Mouse (Mus musculus) hindbrain, embryonic 14.5 days (tissue): ENCODE data around the gene Ushbp1. TPM values are rescaled to one million over a fixed set of nuclear protein-coding genes. Genes with fewer than 3 reads are reported as not detected.
"Not testable (repeated sequence)": the region's sequence is repeated elsewhere in the genome, so short reads cannot be mapped to it uniquely, and the experiment has no call there.

Experiments used
- ATAC-seq: fragments of 200-750 bp; cut with Nextera tagmentation; 2 replicates; pipeline ENCODE4 v1.8.0; 2017; ENCODE audit warnings: moderate number of reproducible peaks, mild to moderate bottlenecking, moderate TSS enrichment, moderate library complexity; ENCODE audit not compliant: low FRiP score
- DNase-seq: peaks from one replicate; pipeline ENCODE4 v3.0.0-alpha.2; 2015; ENCODE audit warnings: low spot score
- H3K27ac ChIP-seq: fragments of 300-500 bp; sonication (generic); 2 replicates; pipeline ENCODE4 v1.5.1; 2014; ENCODE audit warnings: mild to moderate bottlenecking, moderate library complexity
- H3K27me3 ChIP-seq: fragments of 300-500 bp; sonication (generic); 2 replicates; pipeline ENCODE4 v1.6.1; 2014; ENCODE audit warnings: mild to moderate bottlenecking, low read length, mixed read lengths; ENCODE audit not compliant: control insufficient read depth, insufficient read depth
- H3K36me3 ChIP-seq: fragments of 300-500 bp; sonication (generic); replicated peaks from 2 replicates; pipeline ENCODE4 v1.6.1; 2014; ENCODE audit not compliant: control insufficient read depth, insufficient read depth
- H3K4me1 ChIP-seq: fragments of 300-500 bp; sonication (generic); replicated peaks from 2 replicates; pipeline ENCODE4 v1.6.1; 2014; ENCODE audit warnings: antibody characterized with exemption, low read length, mixed read lengths; ENCODE audit not compliant: control insufficient read depth, insufficient read depth
- H3K4me2 ChIP-seq: fragments of 300-500 bp; sonication (generic); replicated peaks from 2 replicates; pipeline ENCODE4 v1.6.1; 2014; ENCODE audit warnings: mild to moderate bottlenecking, moderate library complexity
- H3K4me3 ChIP-seq: fragments of 300-500 bp; sonication (generic); replicated peaks from 2 replicates; pipeline ENCODE4 v1.5.1; 2014; ENCODE audit warnings: mild to moderate bottlenecking, low read length
- H3K9ac ChIP-seq: fragments of 300-500 bp; sonication (generic); 2 replicates; pipeline ENCODE4 v1.6.1; 2014
- H3K9me3 ChIP-seq: fragments of 300-500 bp; sonication (generic); 2 replicates; pipeline ENCODE4 v1.6.1; 2016; ENCODE audit warnings: low read length; ENCODE audit not compliant: control insufficient read depth
- WGBS: fragments of 180-500 bp; shearing (Covaris S2); extraction: QIAGEN DNeasy Blood & Tissue Kit; methylation state at CpG from one replicate; pipeline ENCODE4 v1.1.7; 2014; 5-methylcytosine and 5-hydroxymethylcytosine counted together
- polyA plus RNA-seq: library from polyadenylated mRNA; unstranded; fragments of >200 nt; fragmentation: Nextera tagmentation; extraction: Ambion mirVana; gene quantifications from 2 replicates; pipeline ENCODE4 v1.2.1, GENCODE M21; 2014

Ushbp1 gene
- polyA plus RNA-seq, 1 experiment from 2014 or later: 6.0 TPM

- H3K36me3 ChIP-seq: peaks cover 14% of the 10 kb centered on the region
- 49% methylated on average over 17 of the region's 17 CpGs for WGBS
- peak overlapping the region; percentile 96 for H3K27ac ChIP-seq
- peaks cover 21% of the 10 kb centered on the region for H3K4me1 ChIP-seq
- H3K27me3 ChIP-seq: no peaks in the 10 kb centered on the region
- ATAC-seq: no peak
- H3K9me3 ChIP-seq: no peaks in the 10 kb centered on the region
- peak overlapping the region; percentile 73 for H3K9ac ChIP-seq
- peak overlapping the region; percentile 60 for H3K4me3 ChIP-seq
- DNase-seq: no peak
- H3K4me2 ChIP-seq: peak overlapping the region; percentile 65
These were observed 27.9 kb downstream of the Ushbp1 start for GRCm38 (mm10) chr8:71367529-71368176.

DNA sequence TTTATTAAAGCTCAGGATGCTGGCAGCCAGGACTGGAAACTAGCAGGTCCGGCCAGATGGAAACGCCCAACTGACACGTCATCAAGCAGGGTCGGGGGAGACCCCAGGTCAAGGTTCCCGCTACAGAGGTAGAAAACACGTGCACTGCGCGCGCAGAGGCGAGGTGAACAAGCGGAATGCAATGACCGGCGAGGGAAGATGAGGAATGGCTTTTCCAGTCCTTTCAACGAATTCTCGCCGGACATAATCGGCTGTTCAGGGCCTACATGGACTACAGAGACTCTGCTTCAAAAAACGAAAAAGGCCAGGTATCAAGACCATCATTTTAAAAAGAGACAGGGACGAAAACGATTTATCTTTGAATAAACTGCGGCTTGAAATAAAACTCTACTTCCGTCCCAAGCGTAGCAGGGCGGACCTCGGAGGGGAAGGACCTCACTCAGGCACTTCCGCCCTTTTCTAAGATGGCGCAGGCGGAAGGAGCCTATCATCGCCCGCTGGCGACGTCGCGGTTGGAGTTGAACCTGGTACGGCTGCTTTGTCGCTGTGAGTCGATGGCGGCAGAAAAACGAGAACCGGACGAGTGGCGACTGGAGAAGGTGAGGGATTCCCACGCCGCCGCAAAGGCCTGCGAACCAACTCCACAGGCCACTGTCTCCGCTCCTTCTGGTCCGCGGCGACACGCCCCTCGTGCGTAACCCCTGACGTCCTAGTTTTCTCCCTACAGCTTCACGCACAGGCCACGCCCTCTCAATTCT, 28.7 kb downstream of the Ushbp1 start, which contains the start of gene Use1:
Gene Use1, plus strand, starts transcription at position 78 of the 758 bp plus-strand sequence.
- DNase-seq (peak; percentile 91), ATAC-seq (peak; percentile 81)
- Histone ChIP-seq H3K9ac (peak within 1 kb of the TSS; percentile 73), H3K4me3 (peak within 1 kb of the TSS; percentile 60), H3K4me1 (peaks cover 21% of the 10 kb centered on the region), H3K9me3 (no peaks in the 10 kb centered on the region), H3K27ac (peak within 1 kb of the TSS; percentile 96), H3K36me3 (peaks cover 19% of the 10 kb centered on the region), H3K4me2 (peak within 1 kb of the TSS; percentile 65), H3K27me3 (no peaks in the 10 kb centered on the region)
- under 1% methylated on average over 56 of the region's 56 CpGs for WGBS

DNA sequence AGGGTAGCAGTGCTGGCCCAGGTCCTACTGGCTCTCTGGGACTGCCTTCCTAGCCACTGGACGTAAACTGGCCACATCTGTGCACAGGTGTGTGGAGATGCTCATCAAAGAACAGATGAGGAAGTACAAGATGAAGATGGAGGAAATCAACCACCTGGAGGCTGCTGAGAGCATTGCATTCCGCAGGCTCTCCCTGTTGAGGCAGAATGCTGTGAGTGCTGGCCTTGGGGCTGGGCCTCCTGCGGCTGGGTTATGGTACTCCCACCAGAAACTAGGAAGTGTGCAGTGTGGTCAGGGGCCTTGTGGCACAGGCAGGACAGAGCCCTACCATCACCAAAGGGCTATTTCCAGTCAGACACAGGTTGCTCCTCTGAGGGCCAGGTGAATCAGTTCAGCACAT, 37.6 kb downstream of the Ushbp1 start:
- no peak for ATAC-seq
- H3K4me3 ChIP-seq: no peak overlapping the region
- H3K27ac ChIP-seq: no peak overlapping the region
- H3K9ac ChIP-seq: no peak overlapping the region
- H3K9me3 ChIP-seq: no peaks in the 10 kb centered on the region
- H3K4me1 ChIP-seq: no peaks in the 10 kb centered on the region
- no peak overlapping the region for H3K4me2 ChIP-seq
- no peaks in the 10 kb centered on the region for H3K27me3 ChIP-seq
- DNase-seq: no peak
- H3K36me3 ChIP-seq: peaks cover 87% of the 10 kb centered on the region
- WGBS: 96% methylated on average over 3 of the region's 3 CpGs

DNA sequence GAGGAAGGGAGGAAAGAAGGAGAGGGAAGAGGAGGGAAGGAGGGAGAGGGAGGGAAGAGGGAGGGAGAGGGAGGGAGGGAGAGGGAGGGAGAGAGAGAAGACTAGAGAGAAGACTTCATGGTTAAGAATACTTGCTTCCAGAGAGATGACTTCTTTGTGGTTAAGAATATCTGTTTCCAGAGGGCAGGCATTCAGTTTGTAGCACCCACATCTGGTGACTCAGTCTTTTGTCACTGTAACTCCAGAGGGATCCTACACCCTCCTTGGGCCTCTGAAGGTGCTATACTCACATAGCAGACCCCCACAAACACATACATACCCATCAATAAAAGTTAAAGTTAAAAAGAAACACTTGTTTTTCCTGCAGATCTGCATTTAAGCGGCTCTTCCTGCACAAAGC, 44.1 kb downstream of the Ushbp1 start:
- DNase-seq (no peak), ATAC-seq (no peak)
- Histone ChIP-seq H3K4me3 (no peak overlapping the region), H3K9ac (no peak overlapping the region), H3K4me2 (no peak overlapping the region), H3K36me3 (peaks cover 98% of the 10 kb centered on the region), H3K27me3 (no peaks in the 10 kb centered on the region), H3K4me1 (no peaks in the 10 kb centered on the region), H3K27ac (no peak overlapping the region), H3K9me3 (no peaks in the 10 kb centered on the region)
- WGBS: 97% methylated on average over 1 of the region's 1 CpGs

DNA sequence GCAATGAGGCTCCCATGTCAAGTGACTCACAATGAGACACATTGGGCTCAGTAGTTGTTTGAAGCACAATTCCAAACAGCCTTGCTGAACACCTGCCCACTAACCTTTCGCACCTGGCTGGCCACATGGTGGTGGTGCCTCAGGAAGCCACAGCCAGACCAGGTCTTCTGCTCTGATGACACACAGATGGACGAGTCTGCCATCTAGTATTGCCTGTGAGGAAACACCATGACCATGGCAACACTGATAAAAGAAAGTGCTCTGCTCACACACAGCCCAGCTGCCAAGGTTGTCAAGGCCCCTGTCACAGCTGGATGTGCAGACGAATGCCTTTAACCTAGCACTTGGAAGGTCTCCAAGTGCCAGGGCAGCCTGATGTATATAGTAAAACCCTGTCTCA, 44.5 kb downstream of the Ushbp1 start:
- H3K27ac ChIP-seq: no peak overlapping the region
- H3K4me3 ChIP-seq: no peak overlapping the region
- H3K9me3 ChIP-seq: no peaks in the 10 kb centered on the region
- H3K9ac ChIP-seq: no peak overlapping the region
- no peaks in the 10 kb centered on the region for H3K27me3 ChIP-seq
- peaks cover 98% of the 10 kb centered on the region for H3K36me3 ChIP-seq
- no peaks in the 10 kb centered on the region for H3K4me1 ChIP-seq
- WGBS: 67% methylated on average over 3 of the region's 3 CpGs
- no peak overlapping the region for H3K4me2 ChIP-seq
- DNase-seq: no peak
- no peak for ATAC-seq

DNA sequence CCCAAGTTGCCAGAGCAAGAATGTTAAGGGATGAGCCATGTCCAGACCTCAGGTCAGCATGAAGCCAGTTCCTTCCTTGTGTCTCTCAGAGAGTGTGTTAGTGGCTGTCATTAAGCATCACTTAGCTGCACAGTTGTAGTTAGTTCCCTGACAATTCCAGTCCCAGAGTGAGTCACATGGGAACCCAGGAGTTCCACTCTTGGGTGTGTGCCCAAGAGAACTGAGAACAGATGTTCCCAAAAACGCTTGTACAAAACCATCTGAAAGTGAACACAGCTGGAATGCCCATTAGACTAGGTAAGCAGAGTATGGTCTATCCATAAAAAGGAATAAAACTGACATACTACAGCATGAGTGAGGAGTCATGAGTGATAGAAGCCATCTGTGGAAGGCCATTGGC, 49.0 kb downstream of the Ushbp1 start:
- no peaks in the 10 kb centered on the region for H3K9me3 ChIP-seq
- no peak for DNase-seq
- no peak overlapping the region for H3K4me2 ChIP-seq
- no peak overlapping the region for H3K9ac ChIP-seq
- no peaks in the 10 kb centered on the region for H3K4me1 ChIP-seq
- H3K27ac ChIP-seq: no peak overlapping the region
- no peak for ATAC-seq
- 80% methylated on average over 1 of the region's 1 CpGs for WGBS
- H3K4me3 ChIP-seq: no peak overlapping the region
- H3K36me3 ChIP-seq: peaks cover 88% of the 10 kb centered on the region
- no peaks in the 10 kb centered on the region for H3K27me3 ChIP-seq

DNA sequence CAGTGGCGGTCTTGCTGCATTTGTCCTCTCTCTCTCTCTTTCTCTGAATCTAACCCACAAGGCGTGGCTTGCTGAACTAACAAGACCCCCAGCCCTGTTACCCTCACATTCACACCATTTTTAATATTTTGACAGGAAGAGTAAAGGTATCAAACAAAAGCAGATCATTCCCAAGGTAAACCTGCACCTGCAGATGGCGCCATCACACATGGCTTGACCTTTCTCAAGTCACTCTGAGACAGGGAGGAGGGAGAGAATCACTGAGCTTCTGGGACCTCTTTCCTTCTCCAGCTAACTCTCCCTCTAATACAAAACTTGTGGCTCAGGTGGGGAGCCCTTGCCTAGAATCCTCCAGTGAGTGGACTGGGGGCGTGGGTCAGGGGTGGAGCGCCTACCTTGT, 55.0 kb downstream of the Ushbp1 start:
- DNase-seq (no peak), ATAC-seq (no peak)
- Histone ChIP-seq H3K36me3 (peaks cover 70% of the 10 kb centered on the region), H3K9ac (no peak overlapping the region), H3K9me3 (no peaks in the 10 kb centered on the region), H3K4me3 (no peak overlapping the region), H3K27ac (no peak overlapping the region), H3K4me2 (no peak overlapping the region), H3K27me3 (no peaks in the 10 kb centered on the region), H3K4me1 (no peaks in the 10 kb centered on the region)
- WGBS: 79% methylated on average over 5 of the region's 5 CpGs

DNA sequence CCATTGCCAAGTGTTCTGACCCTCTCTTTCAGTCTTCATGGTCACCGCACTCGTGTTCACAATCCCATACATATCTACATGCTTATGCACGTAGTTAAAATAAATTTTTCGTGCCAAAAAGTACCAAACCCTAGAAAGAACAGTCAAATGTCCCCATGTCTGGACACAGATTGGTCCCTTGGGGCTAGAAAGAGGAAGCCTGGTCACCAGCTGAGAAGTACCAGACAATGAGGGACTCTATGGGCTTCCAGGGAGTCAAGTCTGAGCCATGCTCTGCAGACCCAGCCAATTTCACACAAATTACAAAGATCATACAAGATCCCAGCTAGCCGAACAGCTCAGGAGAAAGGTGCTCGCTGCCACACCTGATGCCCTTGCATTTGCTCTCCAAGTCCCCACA, 57.8 kb downstream of the Ushbp1 start:
- H3K4me1 ChIP-seq, ATAC-seq, H3K27ac ChIP-seq, H3K4me3 ChIP-seq, H3K9me3 ChIP-seq, H3K4me2 ChIP-seq, H3K9ac ChIP-seq, DNase-seq, H3K27me3 ChIP-seq: not testable (repeated sequence)
- peaks cover 61% of the 10 kb centered on the region for H3K36me3 ChIP-seq
- WGBS: 93% methylated on average over 6 of the region's 6 CpGs
